In genomic region chr17:84367663-84368062, GRCm38 (mm10) we compare ENCODE assay signal across 9 mouse cellular contexts.
A peak's percentile ranks its signal among the peaks of the same experiment; 100 is the strongest.
DNase-seq lines count a peak whose midpoint lies in the region; ATAC-seq lines count a peak whose summit lies in the region.
"Had no signal": no experiment of that assay in that cellular context is flagged by ENCODE, and none has a peak within 500 bp of the region (broad histone marks: within the 10 kb centered on the region; RNA-seq: fewer than 3 reads in every experiment).

No protein-coding gene starts in this region.

- ATAC-seq in hindbrain, embryonic 13.5 days (ENCODE audit: low FRiP score) = no peak
- ATAC-seq in neural tube, embryonic 15.5 days (ENCODE audit: low FRiP score) = no peak
- ATAC-seq in monocyte, adult 5-6 weeks (replicated peaks; ENCODE audit: insufficient number of reproducible peaks, low FRiP score, low TSS enrichment, poor library complexity, severe bottlenecking) = no peak

- WGBS in hindbrain, embryonic 13.5 days = 69% methylated on average over 3 of the region's 3 CpGs
- 62% methylated on average over 3 of the region's 3 CpGs for WGBS in neural tube, embryonic 15.5 days

- 0 out of 2 replicates have a peak overlapping the region, but pooled peaks have one; percentile 0 for H3K9ac ChIP-seq in hindbrain, embryonic 13.5 days
- H3K9ac ChIP-seq in neural tube, embryonic 15.5 days (replicated peaks) = no peak overlapping the region

- peak overlapping the region; percentile 69 for H3K27ac ChIP-seq in hindbrain, embryonic 13.5 days
- peak overlapping the region; percentile 52; the same call in 1 of the 2 replicates for H3K27ac ChIP-seq in neural tube, embryonic 15.5 days (replicated peaks)
- H3K27ac ChIP-seq: macrophage had no signal

- DNase-seq in adrenal gland, adult 8-10 months = peak; percentile 41
- DNase-seq in adrenal gland, adult 18-20 months (ENCODE audit: low spot score in 2 of 2) = no peak
- DNase-seq in ovary, adult 18-20 months (ENCODE audit: low spot score) = peak; percentile 50
- DNase-seq in ovary, postnatal 14 days (ENCODE audit: low spot score) = no peak
- no peak for DNase-seq in right cerebral cortex, postnatal 36 days (ENCODE audit: low spot score in 2 of 2)

- H3K4me3 ChIP-seq in hindbrain, embryonic 13.5 days = no peak overlapping the region
- H3K4me3 ChIP-seq in neural tube, embryonic 15.5 days (replicated peaks) = no peak overlapping the region

- no peaks in the 10 kb centered on the region; the same call in 1 of the 2 replicates for H3K36me3 ChIP-seq in hindbrain, embryonic 13.5 days
- H3K36me3 ChIP-seq in neural tube, embryonic 15.5 days = no peaks in the 10 kb centered on the region

- H3K9me3 ChIP-seq in hindbrain, embryonic 13.5 days = no peaks in the 10 kb centered on the region
- no peaks in the 10 kb centered on the region for H3K9me3 ChIP-seq in neural tube, embryonic 15.5 days (replicated peaks)

- no peak overlapping the region for H3K4me2 ChIP-seq in hindbrain, embryonic 13.5 days
- H3K4me2 ChIP-seq in neural tube, embryonic 15.5 days = no peak overlapping the region

- H3K4me1 ChIP-seq in hindbrain, embryonic 13.5 days (replicated peaks) = peaks cover 52% of the 10 kb centered on the region
- H3K4me1 ChIP-seq in neural tube, embryonic 15.5 days = peaks cover 41% of the 10 kb centered on the region

- H3K27me3 ChIP-seq in hindbrain, embryonic 13.5 days = no peaks in the 10 kb centered on the region
- no peaks in the 10 kb centered on the region for H3K27me3 ChIP-seq in neural tube, embryonic 15.5 days (replicated peaks)

Comparison
In these comparisons a context has a peak if more than half of its experiments do, and no peak if none do; other contexts are left out.
1. DNase-seq: peak in adrenal gland, adult 8-10 months (single experiment) and ovary, adult 18-20 months (single experiment); none in adrenal gland, adult 18-20 months (0 of 2), ovary, postnatal 14 days (single experiment) and right cerebral cortex, postnatal 36 days (0 of 2).